Mouse (Mus musculus): ENCODE measurements around the gene Elovl2. TPM values are rescaled to one million over a fixed set of nuclear protein-coding genes. Genes with fewer than 3 reads are reported as not detected.

The Elovl2 gene
- 14.1 and 22.0 TPM in 2 replicates for polyA plus RNA-seq (2012; rRNA removed)

DNA sequence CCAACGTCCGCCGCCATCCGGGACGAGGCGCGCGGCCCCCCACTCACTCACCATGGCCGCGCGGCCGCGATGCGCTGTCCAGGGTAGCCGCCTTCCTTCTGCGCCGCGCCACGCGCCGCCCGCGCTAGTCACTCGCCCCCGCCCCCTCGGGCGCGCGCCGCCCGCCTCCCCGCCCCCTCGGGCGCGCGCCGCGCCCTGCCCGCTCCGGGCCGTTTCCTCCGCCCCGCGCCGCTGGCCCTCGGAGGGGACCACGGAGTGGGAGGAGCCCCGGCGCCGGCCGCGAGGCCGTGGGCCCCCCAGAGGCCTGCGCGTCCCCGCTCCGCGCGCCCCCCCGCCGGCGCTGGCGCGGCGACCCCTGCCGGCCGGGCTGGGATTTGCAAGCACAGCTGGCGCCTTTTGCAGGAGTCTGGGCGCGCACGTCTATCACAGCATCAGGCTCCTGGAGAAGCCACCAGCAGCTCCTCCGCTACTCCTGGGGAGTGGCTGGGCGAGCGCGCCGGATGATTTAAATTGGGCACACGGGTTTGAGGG, at the start of gene Elovl2:
Gene Elovl2, minus strand, starts transcription at position 102 of the 531 bp plus-strand sequence.

DNA sequence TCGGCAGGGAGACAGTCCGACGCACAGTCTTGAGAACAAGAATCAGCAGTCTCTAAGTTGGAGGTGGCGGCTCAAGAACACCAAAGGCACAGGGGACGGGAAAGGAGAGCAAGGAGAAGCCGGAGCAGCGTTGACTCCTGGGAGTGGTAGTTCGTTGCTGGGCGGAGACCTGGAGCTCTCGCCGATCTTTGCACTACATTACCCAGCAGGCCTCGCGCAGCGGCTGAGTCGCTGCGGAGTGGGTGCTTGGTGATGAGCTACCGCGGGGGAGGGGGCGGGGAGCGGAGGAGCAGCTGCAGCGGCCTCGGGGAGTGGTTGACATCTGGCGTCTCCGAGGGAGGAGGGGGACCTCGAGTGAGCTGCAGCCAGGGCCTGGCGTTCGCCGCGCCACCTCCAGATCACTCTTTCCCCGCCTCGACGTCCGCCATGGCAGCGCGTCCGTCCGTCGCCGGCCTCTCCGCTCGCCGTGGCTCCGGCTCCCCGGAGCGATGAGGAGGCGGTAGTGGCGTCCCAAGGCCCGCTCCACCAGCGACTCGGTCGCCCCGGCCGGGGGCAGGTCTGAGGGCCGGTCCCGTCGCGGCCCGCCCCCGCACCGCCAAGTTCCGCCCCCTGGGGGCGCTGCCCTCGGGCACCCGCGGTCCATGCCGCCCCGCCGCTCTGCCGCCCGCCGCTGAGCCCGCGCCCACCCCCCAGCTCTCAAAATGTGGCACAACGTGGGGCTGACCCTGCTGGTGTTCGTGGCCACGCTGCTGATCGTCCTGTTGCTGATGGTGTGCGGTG, 29.5 kb upstream of the Elovl2 start, which contains the start of gene Smim13:
Gene Smim13, plus strand, starts transcription at position 307 of the 780 bp plus-strand sequence.

Other genes with a start within 250 kb of the Elovl2 start
- gene Pak1ip1, start 219.4 kb downstream of the Elovl2 start, polyA plus RNA-seq (2012; rRNA removed) = 71.0 and 80.8 TPM in 2 replicates
- gene Tmem14c, start 204.1 kb downstream of the Elovl2 start, polyA plus RNA-seq (2012; rRNA removed) = 116 and 117 TPM in 2 replicates
- gene Mak, start 140.7 kb downstream of the Elovl2 start, polyA plus RNA-seq (2012; rRNA removed) = 0.67 and 0.83 TPM in 2 replicates
- gene Gcm2, start 109.4 kb downstream of the Elovl2 start, polyA plus RNA-seq (2012; rRNA removed) = 0.26 TPM in 1 of 2 replicates, not detected in the other
- gene Sycp2l, start 106.1 kb downstream of the Elovl2 start, polyA plus RNA-seq (2012; rRNA removed) = 0.12 and 0.23 TPM in 2 replicates
- 6.6 and 12.7 TPM in 2 replicates for gene Smim13, start 29.4 kb upstream of the Elovl2 start, polyA plus RNA-seq (2012; rRNA removed)
- gene Gm17364, start 53.6 kb upstream of the Elovl2 start, polyA plus RNA-seq (2012; rRNA removed) = not detected in 2 replicates